Mouse (Mus musculus): ENCODE results near the gene Adam10.

DNA sequence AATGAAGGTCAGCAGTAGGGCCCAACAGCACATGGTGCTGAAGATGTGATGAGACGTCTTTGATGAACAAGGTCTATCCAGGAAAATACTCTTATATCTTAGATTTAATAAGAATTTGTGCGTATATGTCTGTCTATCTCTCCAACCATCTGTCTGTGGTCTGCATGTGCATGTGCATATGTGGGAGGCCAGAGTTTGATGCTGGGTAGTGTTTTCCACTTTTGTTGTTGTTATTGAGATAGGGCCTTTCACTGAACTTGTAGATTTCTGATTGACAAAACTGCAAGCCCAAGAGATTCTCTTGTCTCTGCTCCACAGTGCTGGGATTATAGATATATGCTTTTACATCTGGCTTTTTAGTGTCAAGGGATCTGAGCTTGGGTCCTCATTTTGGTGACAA, 96.7 kb downstream of the Adam10 start:
- no peak for TF ChIP-seq CTCF (IDR thresholded peaks at IDR 0.05)
- TF ChIP-seq EP300 (IDR thresholded peaks at IDR 0.05), result no peak
